Mouse (Mus musculus) heart, embryonic 13.5 days (tissue): ENCODE results near the gene Tmem178b. TPM values are rescaled to one million over a fixed set of nuclear protein-coding genes. Genes with fewer than 3 reads are reported as not detected.

Experiments used
- ATAC-seq: fragments of 200-750 bp; cut with Nextera tagmentation; 2 replicates; pipeline ENCODE4 v1.8.0; 2017; ENCODE audit warnings: moderate TSS enrichment; ENCODE audit not compliant: insufficient number of reproducible peaks, low FRiP score, low TSS enrichment; ENCODE audit errors: extremely low read depth
- H3K27ac ChIP-seq: fragments of 300-500 bp; sonication (generic); replicated peaks from 2 replicates; pipeline ENCODE4 v1.5.1; 2015; ENCODE audit warnings: moderate library complexity, mild to moderate bottlenecking, inconsistent platforms
- H3K27me3 ChIP-seq: fragments of 300-500 bp; sonication (generic); replicated peaks from 2 replicates; pipeline ENCODE4 v1.6.1; 2015; ENCODE audit warnings: mild to moderate bottlenecking, inconsistent platforms
- H3K36me3 ChIP-seq: fragments of 300-500 bp; sonication (generic); 2 replicates; pipeline ENCODE4 v1.6.1; 2015; ENCODE audit warnings: mild to moderate bottlenecking, inconsistent platforms
- H3K4me1 ChIP-seq: fragments of 300-500 bp; sonication (generic); 2 replicates; pipeline ENCODE4 v1.6.1; 2015; ENCODE audit warnings: inconsistent platforms
- H3K4me2 ChIP-seq: fragments of 300-500 bp; sonication (generic); 2 replicates; pipeline ENCODE4 v1.6.1; 2015; ENCODE audit warnings: inconsistent platforms, mild to moderate bottlenecking, moderate library complexity
- H3K4me3 ChIP-seq: fragments of 300-500 bp; sonication (generic); 2 replicates; pipeline ENCODE4 v1.5.1; 2015; ENCODE audit warnings: moderate library complexity, mild to moderate bottlenecking, inconsistent platforms
- H3K9ac ChIP-seq: fragments of 300-500 bp; sonication (generic); 2 replicates; pipeline ENCODE4 v1.6.1; 2015; ENCODE audit warnings: inconsistent platforms, mild to moderate bottlenecking, moderate library complexity
- H3K9me3 ChIP-seq: fragments of 300-500 bp; sonication (generic); 2 replicates; pipeline ENCODE4 v1.6.1; 2016; ENCODE audit warnings: inconsistent platforms
- WGBS: fragments of 180-500 bp; shearing (Covaris S2); methylation state at CpG from one replicate; pipeline ENCODE4 v1.1.7; 2015; ENCODE audit warnings: mixed read lengths; 5-methylcytosine and 5-hydroxymethylcytosine counted together
- polyA plus RNA-seq: library from polyadenylated mRNA; unstranded; fragments of >200 nt; fragmentation: Nextera tagmentation; extraction: Ambion mirVana; gene quantifications from 2 replicates; pipeline ENCODE4 v1.2.1, GENCODE M21; 2015

The Tmem178b gene
- polyA plus RNA-seq, 1 experiment from 2014 or later: 0.03 TPM

DNA sequence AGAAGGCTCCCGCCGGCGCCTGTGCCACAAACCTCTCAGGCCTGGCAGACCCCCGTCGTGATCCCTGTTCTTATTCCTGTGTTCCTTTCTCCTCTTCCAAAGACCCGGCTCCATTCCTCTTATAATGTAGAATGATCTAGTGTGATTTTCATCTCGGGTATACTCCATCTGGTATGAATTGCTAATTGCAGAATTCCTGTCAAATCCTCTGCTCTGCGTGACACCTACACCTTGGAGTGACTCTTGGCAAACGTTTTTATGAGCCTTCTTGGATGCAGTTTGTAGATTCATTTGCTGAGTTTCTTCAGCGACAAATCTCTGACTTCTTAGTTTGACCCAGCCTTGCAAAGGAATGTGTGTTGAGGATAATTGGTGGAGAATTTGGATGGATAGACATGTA lies 53.4 kb downstream of the Tmem178b start:
- ATAC-seq: no peak
- H3K9me3 ChIP-seq: no peaks in the 10 kb centered on the region
- H3K4me1 ChIP-seq: no peaks in the 10 kb centered on the region
- no peaks in the 10 kb centered on the region for H3K36me3 ChIP-seq
- WGBS: 73% methylated on average over 10 of the region's 10 CpGs
- H3K4me2 ChIP-seq: no peak overlapping the region
- H3K27ac ChIP-seq: no peak overlapping the region
- H3K4me3 ChIP-seq: no peak overlapping the region
- H3K9ac ChIP-seq: no peak overlapping the region
- H3K27me3 ChIP-seq: no peaks in the 10 kb centered on the region

DNA sequence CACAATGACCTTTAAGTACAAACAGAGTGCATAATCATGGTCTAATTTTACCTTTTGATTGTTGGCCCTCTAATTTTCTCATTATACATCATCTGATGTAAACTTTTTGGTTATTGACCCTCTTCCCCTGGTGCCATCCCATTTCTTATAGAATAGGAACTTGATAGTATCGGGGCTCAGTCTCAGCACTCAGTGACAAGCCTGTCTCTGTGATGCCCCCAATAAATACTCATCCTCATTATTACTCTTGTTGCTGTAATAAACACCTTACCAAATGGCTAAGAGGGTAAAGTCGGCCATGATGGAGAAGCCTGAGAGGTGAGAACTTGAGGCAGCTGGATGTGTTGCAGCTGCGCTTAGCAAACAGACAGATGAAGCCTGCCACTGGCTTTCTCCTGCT lies 63.5 kb downstream of the Tmem178b start:
- 54% methylated on average over 3 of the region's 3 CpGs for WGBS
- H3K27me3 ChIP-seq: no peaks in the 10 kb centered on the region
- no peak overlapping the region for H3K4me3 ChIP-seq
- no peak for ATAC-seq
- no peaks in the 10 kb centered on the region for H3K4me1 ChIP-seq
- no peak overlapping the region for H3K9ac ChIP-seq
- H3K36me3 ChIP-seq: no peaks in the 10 kb centered on the region
- no peak overlapping the region for H3K4me2 ChIP-seq
- H3K27ac ChIP-seq: no peak overlapping the region
- no peaks in the 10 kb centered on the region for H3K9me3 ChIP-seq

DNA sequence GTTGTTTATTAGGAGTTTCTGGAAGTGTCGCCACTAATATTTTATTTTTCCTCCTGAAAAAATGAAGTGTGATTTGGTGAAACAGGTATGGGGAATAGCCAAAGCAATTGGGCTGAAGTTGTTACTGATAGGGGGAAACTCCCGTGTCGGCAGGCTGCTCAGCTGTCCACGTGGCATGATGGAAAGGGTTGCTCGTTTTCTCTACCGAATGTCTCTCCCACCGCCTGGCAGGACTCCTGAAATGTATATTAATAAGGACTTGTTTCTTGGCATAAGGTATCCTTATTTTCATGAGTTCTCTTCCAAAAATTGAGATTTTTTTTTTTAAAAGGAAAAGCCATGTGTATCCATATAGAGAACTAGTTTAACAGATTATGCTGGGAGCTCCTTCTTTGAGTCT lies 67.8 kb downstream of the Tmem178b start:
- Histone ChIP-seq H3K36me3 (no peaks in the 10 kb centered on the region), H3K27me3 (no peaks in the 10 kb centered on the region), H3K4me2 (no peak overlapping the region), H3K4me3 (no peak overlapping the region), H3K4me1 (no peaks in the 10 kb centered on the region), H3K27ac (no peak overlapping the region), H3K9ac (no peak overlapping the region), H3K9me3 (no peaks in the 10 kb centered on the region)
- 78% methylated on average over 7 of the region's 7 CpGs for WGBS
- no peak for ATAC-seq

DNA sequence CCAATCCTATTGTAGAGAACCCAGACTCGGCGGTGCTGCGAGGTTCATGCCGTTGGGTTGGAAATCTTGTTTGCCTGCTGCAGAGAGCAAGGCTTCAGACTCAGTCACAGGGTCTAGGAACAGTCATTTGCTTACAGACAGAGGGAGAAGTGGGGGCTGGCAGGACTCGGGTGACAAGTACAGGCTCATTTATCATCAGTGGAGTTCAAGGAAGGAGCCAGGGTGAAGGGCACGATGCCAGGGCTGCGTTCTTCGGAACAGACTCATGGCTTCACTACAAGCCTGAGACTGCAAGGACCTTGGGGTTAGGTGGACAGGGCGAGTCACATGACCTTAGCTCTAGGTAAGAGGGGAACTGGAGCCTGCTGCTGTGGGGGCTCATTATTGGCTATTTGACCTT lies 71.8 kb downstream of the Tmem178b start:
- WGBS: 80% methylated on average over 9 of the region's 9 CpGs
- Histone ChIP-seq H3K36me3 (no peaks in the 10 kb centered on the region), H3K4me1 (no peaks in the 10 kb centered on the region), H3K9me3 (no peaks in the 10 kb centered on the region), H3K9ac (no peak overlapping the region), H3K27me3 (no peaks in the 10 kb centered on the region), H3K4me2 (no peak overlapping the region), H3K27ac (no peak overlapping the region), H3K4me3 (no peak overlapping the region)
- ATAC-seq: no peak

DNA sequence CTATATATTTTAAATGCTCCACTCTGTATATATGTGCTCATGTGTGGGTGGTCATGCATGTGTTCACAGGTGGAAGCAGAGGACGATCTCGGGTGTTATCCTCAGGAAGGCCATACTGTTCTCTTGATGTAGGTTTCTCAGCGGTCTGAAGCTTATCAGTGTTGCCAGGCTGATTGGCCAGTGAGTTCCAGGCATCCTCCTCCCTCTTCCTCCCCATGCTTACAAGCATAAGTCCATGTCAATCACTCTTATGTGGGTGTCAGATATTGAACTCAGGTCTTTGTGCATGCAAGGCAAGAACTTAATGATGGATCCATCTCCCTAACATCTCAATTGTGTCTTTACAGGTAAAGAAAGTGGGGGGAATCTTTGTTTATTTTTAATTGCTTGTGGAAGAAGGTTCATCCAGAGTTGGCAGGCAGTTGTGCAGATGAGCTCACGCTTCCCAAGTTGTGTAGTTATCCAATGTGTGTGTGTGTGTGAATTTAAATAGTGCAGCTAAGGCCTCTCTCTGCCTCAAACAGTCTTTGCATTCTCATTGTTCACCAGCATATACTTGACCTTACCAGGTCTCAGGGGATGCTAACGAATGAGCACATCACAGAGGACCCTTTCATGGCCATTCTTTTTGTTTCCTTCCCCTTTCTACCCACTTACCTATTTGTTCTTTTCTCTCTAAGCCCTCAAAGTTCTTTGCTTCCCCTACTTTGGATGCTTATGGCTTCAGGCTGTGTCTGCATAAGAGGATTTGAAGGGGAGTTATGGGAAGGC lies 72.8 kb downstream of the Tmem178b start:
- no peak for ATAC-seq
- Histone ChIP-seq H3K9me3 (no peaks in the 10 kb centered on the region), H3K27me3 (no peaks in the 10 kb centered on the region), H3K4me2 (no peak overlapping the region), H3K4me3 (no peak overlapping the region), H3K9ac (no peak overlapping the region), H3K4me1 (no peaks in the 10 kb centered on the region), H3K27ac (no peak overlapping the region), H3K36me3 (no peaks in the 10 kb centered on the region)
- 63% methylated on average over 5 of the region's 5 CpGs for WGBS

DNA sequence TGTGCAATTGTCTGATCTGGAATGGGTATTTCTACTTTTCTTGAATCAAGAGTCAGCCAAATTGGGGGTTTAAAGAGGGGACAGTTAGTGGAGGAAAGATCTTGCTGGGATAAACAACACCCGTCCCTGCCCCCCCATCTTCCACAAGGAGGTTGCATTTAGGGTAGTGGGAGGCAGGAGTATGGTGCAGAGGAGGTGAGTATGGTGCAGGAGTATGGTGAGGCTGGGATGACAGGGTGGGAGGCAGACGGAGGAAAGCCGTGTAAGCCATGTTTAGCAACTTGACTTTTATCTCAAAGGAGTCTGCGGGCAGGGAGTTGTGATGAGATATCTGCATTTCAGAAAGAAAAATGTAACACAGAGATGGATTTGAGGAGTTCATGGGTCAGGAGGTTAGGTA lies 73.5 kb downstream of the Tmem178b start:
- no peak for ATAC-seq
- 58% methylated on average over 4 of the region's 4 CpGs for WGBS

DNA sequence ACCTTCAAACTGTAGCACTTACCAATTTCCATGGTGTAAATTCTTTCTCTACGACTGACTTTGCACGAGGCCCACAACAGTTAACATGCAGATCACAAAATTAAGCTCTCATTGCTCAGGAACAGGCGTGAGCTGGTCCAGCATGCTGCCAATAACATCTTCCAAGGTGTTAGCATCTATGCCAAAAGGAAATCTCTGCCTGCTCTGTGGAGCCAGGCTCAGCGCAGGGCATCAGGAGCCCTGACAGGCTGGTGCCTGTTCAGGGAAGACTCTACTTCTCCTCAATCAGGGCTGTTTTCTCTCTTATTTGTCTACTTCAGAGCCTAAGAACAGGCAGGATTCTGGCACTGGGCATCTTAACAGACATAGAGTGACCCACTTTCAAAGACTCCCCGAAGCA lies 80.9 kb downstream of the Tmem178b start:
- H3K4me2 ChIP-seq: no peak overlapping the region
- H3K27me3 ChIP-seq: no peaks in the 10 kb centered on the region
- no peak overlapping the region for H3K4me3 ChIP-seq
- no peak overlapping the region for H3K27ac ChIP-seq
- 0 out of 2 replicates have a peak, but pooled peaks cover 4% of the 10 kb centered on the region for H3K4me1 ChIP-seq
- no peak for ATAC-seq
- no peaks in the 10 kb centered on the region for H3K36me3 ChIP-seq
- H3K9me3 ChIP-seq: no peaks in the 10 kb centered on the region
- no peak overlapping the region for H3K9ac ChIP-seq
- WGBS: 74% methylated on average over 5 of the region's 5 CpGs

More for the DNA sequence above, 73.5 kb downstream of the Tmem178b start:
- no peak overlapping the region for H3K9ac ChIP-seq
- no peak overlapping the region for H3K27ac ChIP-seq
- no peaks in the 10 kb centered on the region for H3K4me1 ChIP-seq
- H3K4me2 ChIP-seq: no peak overlapping the region
- no peaks in the 10 kb centered on the region for H3K9me3 ChIP-seq
- H3K4me3 ChIP-seq: no peak overlapping the region
- no peaks in the 10 kb centered on the region for H3K27me3 ChIP-seq
- H3K36me3 ChIP-seq: no peaks in the 10 kb centered on the region

DNA sequence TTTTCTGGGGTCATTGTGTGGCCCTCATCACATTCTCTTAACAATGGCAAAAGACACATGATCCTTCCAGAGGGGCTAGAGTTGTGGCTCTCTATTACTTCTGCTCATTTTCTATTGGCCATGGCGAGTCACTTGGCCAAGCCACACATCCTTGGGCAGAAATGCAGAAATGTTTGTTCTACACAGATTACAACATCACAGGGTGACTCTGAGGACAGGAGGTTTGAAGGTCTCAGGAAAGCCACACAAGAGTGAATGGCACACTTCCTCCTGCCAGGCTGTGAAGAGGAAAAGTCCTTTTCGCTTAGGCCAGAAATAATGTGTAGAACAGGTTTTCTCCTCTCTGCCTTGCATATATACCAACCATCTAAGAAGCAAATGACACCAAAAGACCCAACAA lies 82.1 kb downstream of the Tmem178b start:
- H3K27ac ChIP-seq: no peak overlapping the region
- no peak for ATAC-seq
- 0 out of 2 replicates have a peak, but pooled peaks cover 4% of the 10 kb centered on the region for H3K4me1 ChIP-seq
- H3K4me2 ChIP-seq: no peak overlapping the region
- no peaks in the 10 kb centered on the region for H3K36me3 ChIP-seq
- H3K9me3 ChIP-seq: no peaks in the 10 kb centered on the region
- H3K4me3 ChIP-seq: no peak overlapping the region
- H3K27me3 ChIP-seq: no peaks in the 10 kb centered on the region
- H3K9ac ChIP-seq: no peak overlapping the region
- 88% methylated on average over 2 of the region's 2 CpGs for WGBS

DNA sequence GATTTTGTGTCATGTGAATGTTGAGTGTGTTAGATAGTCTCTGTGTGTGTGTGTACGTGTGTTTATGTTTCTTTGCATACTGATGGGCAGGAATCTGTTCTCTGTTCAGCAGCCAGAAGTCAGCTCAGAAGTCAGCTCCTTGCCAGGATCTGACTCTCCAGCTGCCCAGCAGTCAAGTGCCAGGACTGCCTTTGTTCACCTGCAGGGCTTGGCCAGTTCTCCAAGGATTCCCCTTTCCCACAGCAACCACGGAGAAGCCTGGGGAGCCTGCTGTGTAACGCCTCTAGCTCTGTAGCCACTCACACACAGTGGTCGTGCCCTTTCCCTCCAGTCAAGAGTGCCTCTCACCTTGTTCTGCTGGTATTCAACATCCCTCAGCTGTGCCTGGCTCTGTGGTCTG lies 91.5 kb downstream of the Tmem178b start:
- Histone ChIP-seq H3K9me3 (no peaks in the 10 kb centered on the region), H3K4me2 (no peak overlapping the region), H3K4me3 (no peak overlapping the region), H3K27ac (no peak overlapping the region), H3K4me1 (no peaks in the 10 kb centered on the region), H3K27me3 (no peaks in the 10 kb centered on the region), H3K9ac (no peak overlapping the region), H3K36me3 (no peaks in the 10 kb centered on the region)
- ATAC-seq: no peak
- 51% methylated on average over 4 of the region's 4 CpGs for WGBS

DNA sequence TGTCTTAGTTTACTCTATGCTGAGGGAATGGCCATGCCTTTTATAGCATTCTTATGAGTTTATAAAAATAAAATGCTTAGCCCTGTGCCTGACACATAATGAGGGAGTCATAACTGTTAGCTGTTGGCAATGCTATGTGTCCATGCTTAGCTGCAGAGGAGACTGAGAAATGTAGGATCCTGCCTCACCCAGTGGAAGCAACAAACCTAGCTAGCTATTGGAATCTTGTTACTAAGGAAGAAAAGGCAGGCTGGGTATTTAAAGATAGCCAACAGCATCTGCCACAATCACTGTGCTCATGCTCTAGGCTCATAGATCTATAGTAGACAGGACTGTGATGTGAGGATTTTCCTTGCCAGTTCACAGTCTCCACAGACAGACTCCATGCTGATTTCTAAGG lies 97.2 kb downstream of the Tmem178b start:
- Histone ChIP-seq H3K4me1 (no peaks in the 10 kb centered on the region), H3K36me3 (no peaks in the 10 kb centered on the region), H3K27ac (no peak overlapping the region), H3K9me3 (no peaks in the 10 kb centered on the region), H3K4me3 (no peak overlapping the region), H3K4me2 (no peak overlapping the region), H3K27me3 (no peaks in the 10 kb centered on the region), H3K9ac (no peak overlapping the region)
- no peak for ATAC-seq

DNA sequence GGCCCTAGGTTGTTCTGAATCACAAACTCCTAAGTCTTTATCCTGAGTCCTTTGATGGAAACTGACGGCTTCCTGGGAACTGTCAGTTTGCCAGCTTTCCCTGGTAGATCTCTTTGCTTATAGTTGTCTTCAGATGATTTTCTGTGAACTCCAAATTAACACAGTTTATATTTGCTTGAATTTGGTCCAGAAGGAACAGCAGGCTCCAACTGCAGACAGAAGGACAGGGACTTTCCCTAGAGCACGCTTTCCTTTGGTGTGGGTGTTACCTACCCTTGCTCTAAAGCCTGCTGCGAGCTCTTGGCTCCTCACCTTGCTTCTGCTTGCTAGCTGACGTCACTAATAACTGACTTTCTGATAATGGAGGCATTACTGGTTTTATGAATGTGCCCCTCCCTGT lies 105.9 kb downstream of the Tmem178b start:
- H3K4me2 ChIP-seq: no peak overlapping the region
- H3K36me3 ChIP-seq: no peaks in the 10 kb centered on the region
- WGBS: 59% methylated on average over 4 of the region's 4 CpGs
- H3K9ac ChIP-seq: no peak overlapping the region
- no peak overlapping the region for H3K27ac ChIP-seq
- H3K4me1 ChIP-seq: no peaks in the 10 kb centered on the region
- no peak overlapping the region for H3K4me3 ChIP-seq
- no peak for ATAC-seq
- H3K9me3 ChIP-seq: no peaks in the 10 kb centered on the region
- H3K27me3 ChIP-seq: no peaks in the 10 kb centered on the region

DNA sequence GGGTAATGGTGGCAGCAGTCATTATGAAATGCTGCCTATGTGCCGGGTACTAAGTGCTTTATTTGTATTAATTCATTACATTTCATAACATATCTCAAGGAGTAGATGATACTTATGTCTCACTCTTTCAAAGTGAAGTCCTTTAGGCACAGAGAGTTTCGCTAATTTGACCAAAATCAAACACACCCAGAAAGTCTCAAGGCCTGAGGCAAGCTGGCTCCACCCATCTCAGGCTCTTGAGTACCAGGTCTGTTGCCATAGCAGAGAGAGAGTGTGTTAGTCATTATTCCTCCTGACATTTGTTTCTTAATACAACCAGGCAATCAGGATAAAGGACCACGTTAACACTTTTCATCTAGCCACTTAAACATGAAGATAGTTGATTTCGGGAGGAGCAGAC lies 117.7 kb downstream of the Tmem178b start:
- no peak overlapping the region for H3K27ac ChIP-seq
- 72% methylated on average over 4 of the region's 4 CpGs for WGBS
- no peaks in the 10 kb centered on the region for H3K27me3 ChIP-seq
- H3K4me2 ChIP-seq: no peak overlapping the region
- peaks cover 6% of the 10 kb centered on the region; the same call in 1 of the 2 replicates for H3K4me1 ChIP-seq
- no peaks in the 10 kb centered on the region for H3K36me3 ChIP-seq
- no peak overlapping the region for H3K9ac ChIP-seq
- H3K9me3 ChIP-seq: no peaks in the 10 kb centered on the region
- no peak for ATAC-seq
- no peak overlapping the region for H3K4me3 ChIP-seq
